Mouse (Mus musculus): ENCODE measurements at regions not wholly inside any gene's neighbourhood (a gene's known extent, or its start where the extent isn't known, plus 50 kb on each side); places are given as distances from the start of the nearest gene placed in this dataset.

DNA sequence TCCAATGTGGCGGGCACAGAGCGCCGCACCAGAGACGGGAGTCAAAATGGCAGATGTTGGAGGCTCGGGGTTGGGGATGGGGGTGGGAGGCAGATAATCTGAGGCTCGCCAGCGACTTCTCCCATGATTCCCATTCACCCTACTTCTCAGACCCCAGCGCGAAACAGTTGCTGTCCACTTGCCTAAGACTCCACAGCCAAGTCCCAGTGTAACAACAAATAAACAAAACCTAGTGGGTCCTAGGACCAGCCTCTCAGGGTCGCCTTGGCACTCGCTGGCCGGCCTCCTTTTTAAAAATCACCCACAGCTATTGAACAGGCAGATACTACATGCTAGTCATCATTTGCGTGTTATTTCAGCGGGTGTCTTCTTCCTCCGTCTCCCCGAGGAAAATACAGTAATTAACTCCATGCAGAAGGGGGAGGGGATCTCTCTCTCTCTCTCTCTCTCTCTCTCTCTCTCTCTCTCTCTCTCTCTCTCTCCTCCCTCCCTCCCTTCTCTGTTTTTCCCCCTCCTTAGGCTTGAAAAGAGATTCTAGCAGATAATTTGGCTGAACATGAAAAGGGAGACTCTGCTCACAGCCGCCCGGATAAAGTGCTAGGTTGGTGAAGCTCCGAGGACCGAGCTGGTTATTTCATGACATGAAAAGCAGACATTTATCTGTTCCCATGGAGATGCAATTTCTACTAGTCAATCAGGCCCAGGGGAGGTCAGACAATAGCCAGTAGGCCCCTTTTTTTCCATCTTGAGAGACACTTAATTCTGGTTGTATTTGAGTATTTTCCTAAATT, 71.9 kb upstream of the Zfp217 start:
- DNase-seq (ENCODE audit: low read depth in 2 of 2, low spot score in 2 of 2), result no peak

DNA sequence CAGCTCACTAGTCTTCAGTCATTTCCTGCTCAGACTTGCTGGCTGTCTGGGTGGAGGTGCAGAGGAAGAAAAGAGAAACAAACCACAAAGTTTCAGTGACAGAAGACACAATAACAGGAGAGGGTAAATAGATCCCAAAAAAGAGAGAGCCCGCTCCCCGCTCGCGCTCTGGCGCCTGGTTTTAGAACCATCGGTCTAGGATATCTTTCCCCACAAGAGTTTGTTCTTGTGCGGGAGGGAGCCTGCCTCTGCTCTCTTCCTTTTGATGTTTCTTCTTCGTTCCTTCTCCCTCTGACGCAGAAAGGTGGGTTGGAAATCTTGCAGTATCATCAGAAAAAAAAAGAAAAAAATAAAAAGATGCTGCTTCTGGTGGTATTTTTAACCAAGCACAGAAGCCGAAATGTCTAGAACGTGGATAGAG, 71.3 kb upstream of the Zfp217 start:
- DNase-seq (ENCODE audit: low read depth in 2 of 2, low spot score in 2 of 2), result peak in 1 of 2 experiments; percentile 58

DNA sequence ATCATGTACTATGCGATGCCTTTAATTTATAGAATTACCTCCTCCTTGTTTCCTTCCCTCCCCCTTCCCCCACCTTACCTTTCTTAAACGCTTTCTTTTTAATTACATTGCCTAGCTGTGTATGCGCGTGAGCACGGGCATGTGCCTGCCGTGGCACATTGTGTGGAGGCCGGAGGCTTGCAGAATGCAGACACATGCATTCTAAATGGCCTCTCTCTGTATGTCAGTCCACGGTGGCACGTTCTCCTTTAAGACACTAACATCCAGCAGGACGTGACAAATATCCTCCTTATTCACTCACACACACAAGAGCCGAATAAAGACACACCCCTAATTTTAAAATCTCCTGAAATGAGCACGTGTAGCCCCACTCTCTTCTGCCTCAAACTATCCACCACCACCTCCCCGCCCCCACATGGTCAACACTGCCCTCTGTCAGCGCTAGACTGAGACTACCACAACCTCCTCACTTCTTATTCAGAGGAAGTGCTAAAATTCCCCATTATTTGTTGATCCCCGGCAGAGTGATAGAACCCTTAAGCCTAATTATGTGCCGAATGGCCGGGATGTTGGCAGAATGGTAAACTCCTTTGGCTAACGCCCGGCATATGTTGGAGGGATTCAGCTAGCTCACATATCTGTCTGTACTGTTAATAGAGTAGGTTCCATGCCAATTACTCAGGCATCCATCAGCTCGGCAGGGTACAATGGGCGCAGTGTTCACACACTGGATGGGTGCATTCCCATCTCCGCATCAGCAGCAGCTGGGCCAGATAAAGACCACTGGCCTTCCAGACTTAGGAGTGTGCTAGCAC, 70.5 kb upstream of the Zfp217 start:
- no peak for DNase-seq (ENCODE audit: low read depth in 2 of 2, low spot score in 2 of 2)

DNA sequence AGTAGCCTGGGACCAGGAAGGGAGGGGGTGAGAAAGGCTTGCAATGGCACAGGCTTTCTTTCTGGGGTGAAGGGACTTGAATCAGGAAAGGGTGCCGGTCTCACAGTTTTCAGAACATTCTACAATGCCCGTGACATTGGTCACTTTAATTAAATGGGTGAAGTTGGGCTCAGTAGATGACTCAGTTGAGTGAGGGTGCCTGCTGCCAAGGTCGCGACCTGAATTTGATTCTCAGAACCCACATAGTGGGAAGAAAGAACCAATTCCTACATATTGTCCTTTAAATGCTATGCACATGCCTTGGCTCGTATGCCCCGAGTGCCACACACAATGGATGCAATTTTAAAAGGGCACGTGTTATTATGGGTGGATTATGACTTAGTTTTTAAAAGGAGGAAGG, 68.4 kb upstream of the Zfp217 start:
- no peak for DNase-seq (ENCODE audit: low read depth in 2 of 2, low spot score in 2 of 2)

DNA sequence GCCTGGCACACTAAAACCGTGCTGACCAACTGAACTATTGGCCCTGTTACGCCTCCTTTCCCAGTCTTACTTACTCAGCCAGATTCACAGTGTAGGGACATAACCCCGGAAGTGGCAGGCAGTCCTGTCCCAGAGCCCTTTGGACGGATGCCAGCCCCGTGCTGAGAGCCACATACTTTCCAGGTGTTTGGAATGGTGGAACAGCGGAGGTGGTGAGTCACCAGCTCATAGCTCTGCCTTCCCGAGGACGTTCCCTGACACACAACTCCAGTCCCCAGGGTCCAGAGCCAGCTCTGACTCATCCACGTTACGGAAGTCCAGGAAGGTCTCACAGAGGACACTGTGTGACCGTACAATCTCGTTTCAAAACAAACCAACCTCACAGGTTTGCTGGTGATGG, 61.2 kb upstream of the Zfp217 start:
- DNase-seq (ENCODE audit: low read depth in 2 of 2, low spot score in 2 of 2), result no peak

DNA sequence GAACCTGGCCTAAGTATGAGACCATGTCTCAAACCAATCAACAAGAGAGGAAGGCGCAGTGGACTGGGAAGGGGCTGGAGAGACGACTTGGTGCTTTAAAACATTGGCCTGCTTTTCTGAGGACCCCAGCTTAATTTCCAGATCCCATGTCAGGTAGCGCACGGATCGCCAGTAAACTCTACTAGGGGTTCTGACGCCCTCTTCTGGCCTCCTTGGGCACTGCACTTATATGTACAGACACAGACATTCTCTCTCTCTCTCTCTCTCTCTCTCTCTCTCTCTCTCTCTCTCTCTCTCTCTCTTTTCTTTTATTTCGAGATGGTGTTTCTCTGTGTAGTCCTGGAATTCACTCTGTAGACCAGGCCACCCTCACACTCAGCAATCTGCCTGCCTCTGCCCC, 60.0 kb upstream of the Zfp217 start:
- DNase-seq (ENCODE audit: low read depth in 2 of 2, low spot score in 2 of 2), result peak in 1 of 2 experiments; percentile 37

DNA sequence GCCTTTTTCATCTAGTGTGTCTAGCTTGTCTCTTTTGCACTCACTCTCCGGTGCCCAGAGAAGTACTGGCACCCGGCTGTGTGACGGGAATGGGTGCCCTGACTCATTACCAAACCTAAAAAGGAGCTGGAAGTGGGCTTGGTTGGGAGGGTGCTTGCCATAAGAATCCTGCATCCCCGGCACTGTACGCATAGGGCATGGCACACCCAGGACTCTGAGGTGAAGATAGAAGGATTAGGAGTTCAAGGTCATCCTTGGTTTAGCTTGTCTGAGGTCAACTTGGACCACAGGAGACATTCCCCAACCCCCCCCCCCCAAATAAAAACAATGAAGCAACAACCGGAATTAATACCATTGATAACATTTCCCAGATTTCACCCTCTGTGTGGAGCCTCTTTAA, 59.5 kb upstream of the Zfp217 start:
- no peak for DNase-seq (ENCODE audit: low read depth in 2 of 2, low spot score in 2 of 2)

DNA sequence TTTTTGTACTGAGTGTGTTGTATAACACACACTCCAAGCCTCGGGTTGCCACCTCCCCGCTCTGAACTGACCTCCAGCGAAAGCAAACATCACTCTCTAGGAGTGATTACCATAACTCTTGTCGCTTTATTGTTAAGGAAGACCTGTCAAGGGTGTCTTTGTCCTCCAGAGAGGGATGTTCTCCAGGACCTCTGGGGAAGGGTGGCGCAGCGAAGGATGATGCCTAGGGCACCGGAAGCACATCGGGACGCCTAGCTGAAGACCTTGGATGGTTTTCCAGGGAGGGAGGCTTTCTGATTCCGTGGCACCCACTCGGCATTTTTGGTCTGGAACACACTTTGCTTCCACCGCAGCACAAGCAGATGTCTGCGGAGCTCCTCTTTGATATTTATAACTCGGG, 59.0 kb upstream of the Zfp217 start:
- DNase-seq (ENCODE audit: low read depth in 2 of 2, low spot score in 2 of 2), result no peak

DNA sequence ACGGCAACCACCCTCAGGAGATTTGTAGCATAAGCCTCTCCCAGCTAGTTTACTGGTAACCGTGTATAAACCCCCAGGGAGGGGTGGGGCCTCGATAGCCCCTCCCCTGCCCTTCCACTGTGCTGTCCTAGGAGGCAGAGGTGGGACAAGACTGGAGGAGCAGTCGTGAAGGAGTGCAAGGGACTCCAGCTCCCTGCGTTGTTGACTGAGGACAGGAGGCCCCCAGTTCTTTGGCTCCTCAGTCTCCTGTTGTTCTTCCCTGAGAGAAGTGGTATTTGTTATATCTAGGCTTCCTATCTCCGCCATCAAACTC, 58.5 kb upstream of the Zfp217 start:
- DNase-seq (ENCODE audit: low read depth in 2 of 2, low spot score in 2 of 2), result no peak

DNA sequence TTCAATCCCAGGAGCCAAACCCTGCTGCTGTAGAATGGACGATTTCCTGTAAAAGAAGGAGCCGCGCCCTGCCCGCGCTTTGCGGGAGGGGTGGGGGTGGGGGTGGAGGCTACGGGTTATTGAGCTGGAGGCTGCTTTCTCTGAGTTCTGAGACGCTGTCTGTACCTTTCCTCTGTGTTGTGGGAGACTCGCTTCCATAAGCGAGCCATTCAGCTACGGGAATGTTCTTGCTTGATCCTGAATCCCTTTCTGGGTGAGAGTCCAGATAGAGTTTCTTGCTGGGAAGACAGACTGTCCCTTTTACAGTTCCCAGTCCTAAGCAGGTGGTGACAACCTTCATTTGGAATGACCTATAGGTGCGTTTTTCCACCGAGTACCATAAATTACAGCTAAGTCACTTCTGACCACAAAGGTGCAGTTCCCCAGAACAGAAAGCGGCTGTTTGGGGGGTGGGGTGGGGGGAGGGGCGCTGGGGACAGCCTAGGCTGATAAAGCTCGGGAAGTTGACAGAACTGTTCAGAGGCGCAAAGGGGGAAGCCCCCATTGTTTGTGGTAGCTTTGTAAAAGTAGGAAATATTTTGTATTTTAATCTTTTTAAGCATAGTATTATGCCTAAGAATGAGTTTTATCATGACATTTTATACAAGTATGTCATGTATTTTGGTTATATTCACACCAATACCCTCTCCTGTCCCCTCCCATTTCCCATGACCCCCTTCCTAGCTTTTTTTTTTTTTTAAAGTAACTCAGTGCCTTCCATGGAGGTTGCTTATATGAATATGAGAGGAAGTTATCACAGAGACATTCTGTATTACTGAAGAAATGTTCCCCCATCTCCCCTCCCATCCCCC, 57.9 kb upstream of the Zfp217 start:
- peak in 1 of 2 experiments; percentile 53 for DNase-seq (ENCODE audit: low read depth in 2 of 2, low spot score in 2 of 2)

DNA sequence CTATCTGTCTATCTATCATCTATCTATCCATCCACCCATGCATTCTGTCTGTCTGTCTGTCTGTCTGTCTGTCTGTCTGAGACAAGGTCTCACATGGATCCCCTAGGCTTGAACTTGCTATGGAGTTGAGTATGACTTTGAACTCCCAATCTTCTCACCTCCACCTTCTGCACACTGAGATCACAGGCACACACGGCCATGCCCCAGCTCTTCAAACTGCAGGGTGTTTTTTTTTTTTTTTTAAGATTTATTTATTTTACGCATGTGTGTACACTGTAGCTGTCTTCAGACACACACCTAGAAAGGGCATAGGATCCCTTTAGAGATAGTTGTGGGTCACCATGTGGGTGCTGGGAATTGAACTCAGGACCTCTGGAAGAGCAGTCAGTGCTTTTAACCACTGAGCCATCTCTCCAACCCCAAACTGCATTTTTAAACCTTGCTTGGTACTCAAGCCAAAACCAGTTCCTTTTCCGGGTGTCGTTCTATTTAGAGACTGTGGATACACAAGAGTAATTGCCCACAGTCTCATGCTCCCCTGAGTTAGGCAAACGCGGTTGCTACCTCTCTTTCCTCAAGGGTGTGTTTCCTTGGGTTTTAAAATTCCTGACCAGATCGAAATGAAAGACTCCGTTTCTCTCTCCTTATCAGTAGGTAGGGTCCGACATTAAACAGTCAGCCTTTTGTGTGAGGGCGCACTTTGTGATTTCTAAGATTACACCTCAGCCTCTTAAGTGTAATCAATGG, 57.0 kb upstream of the Zfp217 start:
- no peak for DNase-seq (ENCODE audit: low read depth in 2 of 2, low spot score in 2 of 2)

DNA sequence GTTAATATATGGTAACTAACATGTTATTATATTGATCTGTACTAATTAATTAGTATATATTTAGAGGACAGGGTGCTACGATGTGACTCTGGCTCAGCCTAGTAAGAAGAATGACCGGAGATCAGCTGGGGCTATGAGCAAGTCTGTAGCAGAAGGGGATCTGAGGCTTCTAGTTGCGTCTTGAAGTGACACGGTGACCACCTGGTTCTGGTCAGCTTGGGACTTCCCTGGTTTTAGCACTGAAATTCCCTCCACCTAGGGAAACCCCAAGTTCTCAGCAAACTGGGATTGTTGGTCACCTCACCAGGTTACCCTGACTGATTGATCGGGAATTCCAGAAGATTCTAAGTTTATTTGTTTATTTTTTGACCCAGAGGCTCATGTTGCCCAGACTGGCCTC, 55.6 kb upstream of the Zfp217 start:
- DNase-seq (ENCODE audit: low read depth in 2 of 2, low spot score in 2 of 2), result no peak

DNA sequence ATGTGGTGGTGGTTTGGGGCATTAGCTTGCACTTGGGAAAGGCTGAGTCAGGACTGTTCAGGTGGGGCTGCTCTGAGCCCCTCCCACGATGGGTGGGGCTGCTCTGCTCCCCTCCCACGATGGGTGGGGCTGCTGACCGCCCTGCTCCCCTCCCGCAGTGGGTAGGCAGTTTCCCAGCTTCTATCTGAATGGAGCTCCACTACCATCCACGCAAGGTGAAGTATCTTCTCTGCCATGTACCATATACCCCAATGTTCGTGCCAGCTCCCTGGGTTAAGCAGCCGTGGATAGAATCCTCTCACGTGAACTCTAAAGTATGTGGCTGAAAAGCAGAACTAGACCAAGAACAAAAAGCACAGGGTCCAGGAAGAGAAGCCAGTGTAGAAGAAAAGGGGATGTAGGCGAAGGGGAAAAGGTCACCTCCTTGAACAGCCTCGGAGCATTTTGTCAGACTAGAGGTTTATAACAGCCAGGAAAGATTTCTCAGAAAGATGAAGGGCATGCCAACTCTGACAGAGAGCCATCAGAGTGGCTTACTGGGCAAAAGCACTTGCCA, 54.0 kb upstream of the Zfp217 start:
- no peak for DNase-seq (ENCODE audit: low read depth in 2 of 2, low spot score in 2 of 2)

Data from CD8-positive naive resting alpha-beta T cell, adult 2 months (primary cell).